Mouse (Mus musculus) stomach, embryonic 15.5 days (tissue): Measurements from ENCODE around the gene Gm11042. TPM values are rescaled to one million over a fixed set of nuclear protein-coding genes. Genes with fewer than 3 reads are reported as not detected.

ENCODE experiments used
- ATAC-seq: fragments of 200-750 bp; cut with Nextera tagmentation; 2 replicates; pipeline ENCODE4 v1.8.0; 2017; ENCODE audit warnings: low read depth, moderate number of reproducible peaks, moderate TSS enrichment; ENCODE audit not compliant: insufficient read depth, low FRiP score
- H3K27ac ChIP-seq: fragments of 300-500 bp; sonication (generic); 2 replicates; pipeline ENCODE4 v1.5.1; 2015; ENCODE audit warnings: mild to moderate bottlenecking, inconsistent platforms
- H3K27me3 ChIP-seq: fragments of 300-500 bp; sonication (generic); replicated peaks from 2 replicates; pipeline ENCODE4 v1.6.1; 2015; ENCODE audit warnings: inconsistent platforms
- H3K36me3 ChIP-seq: fragments of 300-500 bp; sonication (generic); 2 replicates; pipeline ENCODE4 v1.6.1; 2015; ENCODE audit warnings: inconsistent platforms
- H3K4me1 ChIP-seq: fragments of 300-500 bp; sonication (generic); 2 replicates; pipeline ENCODE4 v1.6.1; 2015; ENCODE audit warnings: inconsistent platforms
- H3K4me2 ChIP-seq: fragments of 300-500 bp; sonication (generic); 2 replicates; pipeline ENCODE4 v1.6.1; 2015; ENCODE audit warnings: mild to moderate bottlenecking, inconsistent platforms
- H3K4me3 ChIP-seq: fragments of 300-500 bp; sonication (generic); replicated peaks from 2 replicates; pipeline ENCODE4 v1.5.1; 2015; ENCODE audit warnings: inconsistent platforms
- H3K9ac ChIP-seq: fragments of 300-500 bp; sonication (generic); 2 replicates; pipeline ENCODE4 v1.6.1; 2015; ENCODE audit warnings: inconsistent platforms
- H3K9me3 ChIP-seq: fragments of 300-500 bp; sonication (generic); 2 replicates; pipeline ENCODE4 v1.6.1; 2016; ENCODE audit warnings: inconsistent platforms
- WGBS: fragments of 180-500 bp; shearing (Covaris S2); methylation state at CpG from one replicate; pipeline ENCODE4 v1.1.7; 2015; 5-methylcytosine and 5-hydroxymethylcytosine counted together
- polyA plus RNA-seq: library from polyadenylated mRNA; unstranded; fragments of >200 nt; fragmentation: Nextera tagmentation; extraction: Ambion mirVana; gene quantifications from 2 replicates; pipeline ENCODE4 v1.2.1, GENCODE M21; 2015

The Gm11042 gene
- polyA plus RNA-seq, 1 experiment from 2014 or later: not detected

DNA sequence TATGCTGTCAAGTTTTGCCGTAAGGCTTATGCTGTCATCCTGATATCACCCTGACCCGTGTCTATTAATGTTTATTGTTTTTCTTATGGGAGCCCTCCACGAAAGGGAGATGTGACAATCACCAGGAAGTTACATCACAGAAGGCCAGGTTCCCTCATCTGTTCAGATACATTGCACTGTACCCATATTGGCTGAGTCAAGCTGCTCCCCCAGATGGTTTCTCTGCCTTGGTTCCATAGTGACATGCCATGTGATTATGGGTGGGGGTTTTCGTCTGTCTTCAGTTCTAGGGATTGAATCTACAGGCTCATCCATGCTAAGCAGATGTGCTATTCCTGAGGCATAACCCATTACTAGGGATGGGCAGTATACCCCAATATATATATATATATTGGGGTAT is 34.8 kb downstream of the Gm11042 start:
- Histone ChIP-seq H3K4me3 (no peak overlapping the region), H3K9ac (no peak overlapping the region), H3K4me1 (peaks cover 10% of the 10 kb centered on the region), H3K27ac (no peak overlapping the region), H3K9me3 (no peaks in the 10 kb centered on the region), H3K27me3 (peaks cover 16% of the 10 kb centered on the region), H3K4me2 (no peak overlapping the region), H3K36me3 (no peaks in the 10 kb centered on the region)
- 73% methylated on average over 4 of the region's 4 CpGs for WGBS
- no peak for ATAC-seq

DNA sequence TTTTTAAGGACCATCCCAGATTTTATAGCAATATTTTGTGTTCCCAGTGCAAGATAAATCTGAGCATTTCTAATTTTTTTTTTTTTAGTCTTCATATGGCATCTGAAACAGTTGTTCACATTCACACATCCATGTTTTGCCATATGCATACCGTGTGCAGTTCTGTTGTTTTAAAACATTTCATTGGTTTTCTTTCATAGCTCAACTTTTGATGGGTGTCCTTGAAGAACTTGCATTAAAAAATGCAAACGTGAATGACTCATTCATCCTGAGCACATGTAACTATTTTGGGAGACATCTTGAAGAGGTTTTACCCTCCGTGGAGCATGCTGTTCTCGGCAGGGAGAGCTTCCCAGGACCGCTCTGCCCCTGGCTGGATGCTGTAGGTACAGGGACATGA is 38.9 kb downstream of the Gm11042 start:
- Histone ChIP-seq H3K9me3 (no peaks in the 10 kb centered on the region), H3K36me3 (no peaks in the 10 kb centered on the region), H3K4me2 (no peak overlapping the region), H3K4me3 (no peak overlapping the region), H3K9ac (no peak overlapping the region), H3K27me3 (no peaks in the 10 kb centered on the region), H3K27ac (no peak overlapping the region), H3K4me1 (no peaks in the 10 kb centered on the region)
- no peak for ATAC-seq
- WGBS: 80% methylated on average over 5 of the region's 5 CpGs

DNA sequence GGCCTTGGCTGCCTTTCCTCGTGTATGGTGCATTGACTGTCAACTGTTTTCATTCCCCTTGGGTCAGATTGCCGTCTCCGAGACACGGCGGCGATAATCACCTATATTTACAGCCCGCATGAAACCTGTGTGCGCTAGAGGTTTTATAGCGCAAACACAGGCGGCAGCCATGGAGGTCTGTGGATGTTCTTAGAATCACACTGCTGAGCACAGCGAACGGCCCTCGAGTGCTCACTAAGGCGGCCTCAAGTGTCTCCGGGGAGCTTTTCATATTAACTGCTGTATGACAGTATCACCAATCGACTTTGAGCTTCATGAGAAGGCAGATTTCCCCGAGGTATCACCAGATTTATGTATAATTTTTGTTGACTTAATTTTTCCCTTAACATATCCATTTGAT is 43.6 kb downstream of the Gm11042 start:
- Histone ChIP-seq H3K4me3 (no peak overlapping the region), H3K9me3 (no peaks in the 10 kb centered on the region), H3K4me2 (no peak overlapping the region), H3K4me1 (no peaks in the 10 kb centered on the region), H3K9ac (no peak overlapping the region), H3K27ac (no peak overlapping the region), H3K27me3 (no peaks in the 10 kb centered on the region), H3K36me3 (no peaks in the 10 kb centered on the region)
- ATAC-seq: no peak
- WGBS: 88% methylated on average over 17 of the region's 17 CpGs

DNA sequence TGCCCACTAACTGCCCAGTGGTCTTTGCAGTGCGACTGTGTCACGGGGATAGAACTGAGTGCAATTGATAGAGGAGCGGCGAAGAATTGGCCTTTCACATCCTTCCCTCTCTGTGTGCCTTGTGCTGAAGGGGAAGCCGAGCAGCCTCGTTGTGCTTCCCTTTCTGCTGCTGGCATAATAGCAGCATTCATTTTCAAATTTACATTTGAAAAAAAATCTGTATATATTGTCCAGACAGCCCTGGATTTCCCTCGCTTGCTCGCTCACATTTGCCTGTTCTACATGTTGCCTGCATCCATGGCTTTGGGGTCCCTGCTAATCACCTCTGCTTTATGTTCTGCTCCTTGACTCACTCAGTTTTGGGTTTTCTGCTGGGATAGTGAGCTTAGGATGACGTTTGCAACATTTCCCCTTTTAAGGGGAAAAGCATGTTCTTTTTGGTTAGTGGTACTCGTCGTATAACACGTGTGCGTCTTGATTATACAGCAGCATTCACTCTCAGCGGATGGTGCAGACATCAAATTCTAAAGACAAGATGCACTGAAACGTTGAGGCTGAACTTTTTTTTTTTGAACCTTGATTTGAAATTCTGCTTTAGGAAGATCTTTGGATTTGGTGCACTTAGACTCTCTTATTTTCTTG is 47.4 kb downstream of the Gm11042 start:
- H3K4me3 ChIP-seq: no peak overlapping the region
- no peaks in the 10 kb centered on the region for H3K27me3 ChIP-seq
- H3K9me3 ChIP-seq: no peaks in the 10 kb centered on the region
- no peak overlapping the region for H3K27ac ChIP-seq
- 79% methylated on average over 15 of the region's 15 CpGs for WGBS
- H3K4me2 ChIP-seq: no peak overlapping the region
- no peak overlapping the region for H3K9ac ChIP-seq
- no peaks in the 10 kb centered on the region for H3K36me3 ChIP-seq
- H3K4me1 ChIP-seq: no peaks in the 10 kb centered on the region
- no peak for ATAC-seq

DNA sequence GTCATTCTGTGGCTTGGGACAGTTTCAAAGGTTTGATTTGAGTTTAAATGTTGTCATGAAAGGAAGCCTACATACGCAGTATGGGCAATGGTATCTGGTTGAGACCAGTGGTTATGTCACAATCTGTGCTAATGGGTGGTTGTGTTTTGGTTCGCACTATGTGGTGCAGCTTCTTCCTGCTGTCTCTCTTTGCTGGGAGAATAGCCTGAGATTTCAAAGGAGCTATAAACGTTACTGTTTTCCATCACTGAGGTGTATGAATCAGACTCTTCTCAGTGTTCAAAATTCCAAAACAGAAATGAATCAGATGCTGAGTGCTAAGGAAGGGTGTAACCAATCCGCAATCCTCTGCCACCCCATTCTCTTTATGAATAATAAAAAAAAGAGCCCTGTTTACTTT is 49.1 kb downstream of the Gm11042 start:
- WGBS: 83% methylated on average over 4 of the region's 4 CpGs
- no peak overlapping the region for H3K4me2 ChIP-seq
- no peak overlapping the region for H3K9ac ChIP-seq
- H3K36me3 ChIP-seq: no peaks in the 10 kb centered on the region
- no peaks in the 10 kb centered on the region for H3K9me3 ChIP-seq
- no peaks in the 10 kb centered on the region for H3K27me3 ChIP-seq
- H3K4me3 ChIP-seq: no peak overlapping the region
- no peaks in the 10 kb centered on the region for H3K4me1 ChIP-seq
- no peak overlapping the region for H3K27ac ChIP-seq
- no peak for ATAC-seq
